Mouse (Mus musculus) CH12.LX (cell line): ENCODE measurements at regions not wholly inside any gene's neighbourhood (a gene's known extent, or its start where the extent isn't known, plus 50 kb on each side); places are given as distances from the start of the nearest gene placed in this dataset.

Source experiments
- CTCF ChIP-seq, 2 experiments: IDR thresholded peaks in 1 of 2; conservative IDR thresholded peaks in 1 of 2; 2 replicates each; pipeline ENCODE4 v1.5.1; 2011 to 2012; ENCODE audit warnings: low read depth in 2 of 2, low read length in 2 of 2, improper control_type of control experiment in 1 of 2, inconsistent platforms in 1 of 2, mild to moderate bottlenecking in 1 of 2, moderate library complexity in 1 of 2
- EP300 ChIP-seq: IDR thresholded peaks from 2 replicates; pipeline ENCODE4 v1.6.1; 2011; ENCODE audit warnings: low read length, improper control_type of control experiment
- HCFC1 ChIP-seq: IDR thresholded peaks from 2 replicates; pipeline ENCODE4 v1.6.1; 2012; ENCODE audit warnings: low read depth, mild to moderate bottlenecking, inconsistent platforms, low read length, improper control_type of control experiment
- POLR2AphosphoS2 ChIP-seq: IDR thresholded peaks from 2 replicates; pipeline ENCODE4 v1.6.1; 2011; ENCODE audit warnings: low read depth, low read length, improper control_type of control experiment
- SMC3 ChIP-seq: IDR thresholded peaks from 2 replicates; pipeline ENCODE4 v1.6.1; 2011; ENCODE audit warnings: low read depth, low read length, improper control_type of control experiment

GRCm38 (mm10) chr3:150109561-150109960, 1119.2 kb upstream of the Adgrl2 start:
- no peak for TF ChIP-seq EP300
- TF ChIP-seq HCFC1: no peak
- TF ChIP-seq POLR2AphosphoS2: no peak
- TF ChIP-seq SMC3: no peak
- no peak for TF ChIP-seq CTCF (conservative IDR thresholded peaks at IDR 0.05 in 1 of 2, IDR thresholded peaks at IDR 0.05 in 1 of 2; ENCODE audit: low read depth in 2 of 2, low read length in 2 of 2)
